Mouse (Mus musculus): ENCODE measurements at regions not wholly inside any gene's neighbourhood (a gene's known extent, or its start where the extent isn't known, plus 50 kb on each side); places are given as distances from the start of the nearest gene placed in this dataset.
"Not testable (repeated sequence)": the region's sequence is repeated elsewhere in the genome, so short reads cannot be mapped to it uniquely, and the experiment has no call there.

- DNase-seq, result peak; percentile 69
These were observed 96.5 kb upstream of the Map3k1 start for GRCm38 (mm10) chr13:111905213-111905701.

GRCm38 (mm10) chr13:111911071-111911470 is 102.3 kb upstream of the Map3k1 start:
- DNase-seq, result no peak

GRCm38 (mm10) chr13:111911661-111912312 is 103.0 kb upstream of the Map3k1 start:
- DNase-seq, result peak; percentile 32

DNA sequence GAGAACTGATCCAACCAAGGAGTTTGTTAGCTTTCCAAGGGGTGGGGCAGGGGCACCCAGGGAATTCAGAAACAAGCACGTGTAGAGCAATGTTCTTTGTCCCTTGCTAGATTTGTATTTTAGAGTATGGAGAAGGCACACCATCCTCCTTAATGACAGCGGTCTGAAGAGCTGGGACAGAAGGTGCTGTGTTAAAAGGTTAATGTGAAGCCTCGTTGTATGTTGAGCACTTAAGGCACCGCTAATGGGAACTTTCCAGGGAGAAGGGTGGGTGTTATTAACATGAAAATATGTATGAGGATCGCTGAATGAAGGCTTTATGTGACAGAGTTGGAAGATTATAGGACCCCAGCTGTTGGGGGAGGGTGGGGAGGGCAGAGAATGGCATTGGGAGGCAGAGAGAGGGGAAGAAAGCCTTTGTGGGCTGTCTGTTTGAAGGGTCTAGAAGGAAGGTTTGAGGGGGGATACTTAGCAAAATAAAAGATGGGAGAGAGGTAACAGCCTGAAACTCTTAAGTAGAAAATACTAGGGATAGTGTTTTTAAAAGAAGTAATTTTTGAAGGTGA is 105.6 kb upstream of the Map3k1 start:
- DNase-seq, result no peak

DNA sequence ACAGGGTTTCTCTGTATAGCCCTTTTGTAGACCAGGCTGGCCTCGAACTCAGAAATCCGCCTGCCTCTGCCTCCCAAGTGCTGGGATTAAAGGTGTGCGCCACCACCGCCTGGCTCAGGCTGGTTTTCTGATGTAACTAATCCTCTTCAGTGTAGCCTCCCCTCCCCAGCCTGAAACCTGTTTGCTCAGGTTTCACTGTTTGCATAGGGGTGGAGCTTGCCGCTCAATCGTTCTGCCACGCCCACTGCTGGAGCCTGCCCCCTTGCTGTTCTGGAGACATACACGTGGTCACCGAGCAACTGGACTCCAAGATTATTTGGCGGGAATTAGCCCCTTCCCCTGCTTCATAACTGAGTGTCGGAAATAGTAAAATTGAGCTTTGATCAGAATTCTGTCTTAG is 110.6 kb upstream of the Map3k1 start:
- not testable (repeated sequence) for DNase-seq

DNA sequence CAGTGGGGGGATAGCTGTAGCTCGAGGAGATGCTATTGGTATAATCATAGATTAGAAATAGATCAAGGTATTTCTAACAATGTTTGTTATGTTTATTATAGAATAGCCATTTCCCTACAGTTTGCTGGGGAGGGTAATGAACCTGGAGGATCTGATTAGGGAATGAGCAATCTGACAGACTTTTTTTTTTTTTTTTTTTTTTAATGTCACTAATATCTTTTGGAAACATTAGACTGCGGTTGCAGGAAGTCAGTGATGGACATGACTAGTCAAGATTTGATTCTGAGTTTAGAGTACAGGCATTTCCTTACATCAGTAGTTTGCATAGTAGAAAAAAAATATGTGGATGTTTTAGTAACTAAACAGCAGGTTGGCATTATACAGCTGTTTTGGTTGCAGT is 111.7 kb upstream of the Map3k1 start:
- DNase-seq, result no peak

- no peak for DNase-seq
These were observed 112.6 kb upstream of the Map3k1 start for GRCm38 (mm10) chr13:111921142-111922035.

DNA sequence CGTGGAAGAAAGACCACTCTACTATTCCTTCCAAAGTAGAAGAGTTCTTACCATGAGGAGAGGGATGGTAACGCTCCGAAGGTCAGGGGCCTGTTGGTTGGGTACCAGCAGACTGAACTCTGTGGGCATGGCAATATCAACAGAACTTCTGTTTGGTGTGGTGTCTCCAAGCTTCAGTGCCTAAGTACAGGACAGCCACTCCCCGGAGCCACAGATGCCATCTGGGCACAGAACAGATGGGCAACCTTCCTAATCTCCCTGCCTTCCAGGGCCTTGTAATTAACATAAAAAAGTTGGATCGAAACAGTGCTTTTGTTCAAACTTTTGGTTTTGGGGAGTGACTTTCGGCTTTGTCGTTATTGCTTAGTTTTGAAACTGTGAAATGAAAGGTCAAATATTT is 116.6 kb upstream of the Map3k1 start:
- DNase-seq, result no peak

DNA sequence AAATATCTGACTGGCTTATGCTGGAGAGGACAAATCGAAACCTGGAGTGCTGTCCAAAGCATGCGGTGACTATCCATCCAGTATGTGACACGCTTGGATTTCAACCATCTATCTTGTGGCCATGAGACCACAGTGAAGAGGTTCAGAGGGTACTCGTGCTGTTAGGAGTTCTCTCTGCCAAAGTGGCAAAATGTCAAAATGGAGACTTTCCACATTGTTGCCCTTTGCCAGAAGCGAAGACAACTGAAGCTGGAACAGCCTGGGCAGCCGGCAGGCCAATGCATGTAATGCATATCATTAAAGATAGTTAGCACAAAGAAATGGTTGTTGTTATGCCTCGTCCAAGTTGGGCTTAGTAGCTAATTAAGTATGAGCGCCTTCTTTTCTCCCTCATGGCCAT is 118.0 kb upstream of the Map3k1 start:
- no peak for DNase-seq

DNA sequence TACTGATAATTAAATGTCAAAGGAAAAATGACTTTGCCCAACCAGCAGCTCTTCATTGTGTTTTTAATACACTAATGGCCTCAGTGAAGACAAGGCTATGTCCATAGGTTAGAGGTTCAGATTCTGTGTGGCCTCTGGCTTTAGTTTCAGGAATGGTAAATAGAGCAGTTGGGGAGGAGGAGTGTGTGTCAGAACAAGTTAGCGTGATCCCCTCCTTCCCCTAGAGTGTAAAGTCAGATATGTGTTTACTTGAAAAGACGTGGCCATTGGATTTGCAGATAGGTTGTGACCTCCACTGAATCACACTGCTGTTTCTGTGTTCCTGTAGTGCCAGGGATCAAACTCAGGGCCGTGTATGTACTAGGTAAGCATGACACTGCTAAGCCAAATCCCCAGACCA is 118.7 kb upstream of the Map3k1 start:
- no peak for DNase-seq

DNA sequence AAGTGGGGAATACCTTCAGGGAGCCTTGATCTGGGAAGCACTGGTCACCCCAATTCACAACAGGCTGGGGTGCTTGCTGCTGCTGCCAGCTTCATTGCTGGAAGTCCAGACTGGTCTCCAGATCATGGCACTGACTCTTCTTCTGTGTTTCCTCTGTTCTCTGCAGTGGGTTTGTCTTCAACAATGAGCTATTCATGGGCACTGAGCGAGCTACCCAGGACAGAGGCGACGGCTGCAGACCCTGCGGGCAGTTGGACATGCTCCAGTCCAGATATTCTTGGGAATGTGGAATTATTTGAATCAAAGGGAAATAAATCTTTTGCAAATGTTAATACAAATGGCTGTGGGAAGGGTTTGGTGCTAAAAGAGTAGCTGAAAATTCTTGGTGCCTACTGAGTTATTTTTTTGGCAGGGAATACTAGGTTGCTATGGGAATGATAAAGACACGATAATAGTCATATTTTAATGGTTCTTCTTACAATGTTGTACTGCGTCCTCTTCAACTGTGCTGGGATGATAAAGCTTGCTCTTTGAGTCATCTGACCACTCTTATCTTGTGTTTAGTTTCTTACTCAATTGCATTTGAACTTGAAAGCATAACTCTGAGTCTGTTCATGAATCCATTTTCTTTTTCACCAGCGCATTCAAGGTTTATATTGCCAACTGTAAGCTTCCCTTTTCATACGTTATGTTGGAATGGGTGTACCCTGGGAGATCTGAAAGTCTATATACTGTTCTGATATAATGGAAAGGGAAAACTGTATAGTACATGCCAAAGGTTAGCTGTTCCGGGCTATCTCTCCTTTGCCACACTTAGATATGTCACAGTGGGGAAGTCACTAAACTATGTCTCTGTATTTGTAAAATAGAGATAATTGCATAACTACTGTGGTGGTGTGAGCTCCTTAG is 120.1 kb upstream of the Map3k1 start:
- DNase-seq, result no peak

DNA sequence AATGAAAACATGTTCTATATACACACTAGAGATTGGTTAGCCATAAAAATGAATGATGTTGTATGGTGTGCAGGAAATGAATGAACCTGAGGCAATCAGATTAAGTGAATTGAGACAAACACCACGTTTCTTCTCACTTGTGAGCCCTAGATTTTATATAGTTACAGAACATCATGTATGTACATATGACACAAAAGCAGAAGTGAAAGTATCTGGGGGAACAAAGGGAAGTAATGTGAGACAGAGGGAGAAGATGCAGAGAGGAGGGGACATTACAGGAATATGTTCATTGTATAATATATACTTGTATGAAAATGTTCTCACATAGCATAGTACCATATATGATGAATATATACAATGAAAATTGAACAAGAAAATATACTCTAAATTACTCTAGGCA is 121.1 kb upstream of the Map3k1 start:
- DNase-seq, result no peak

DNA sequence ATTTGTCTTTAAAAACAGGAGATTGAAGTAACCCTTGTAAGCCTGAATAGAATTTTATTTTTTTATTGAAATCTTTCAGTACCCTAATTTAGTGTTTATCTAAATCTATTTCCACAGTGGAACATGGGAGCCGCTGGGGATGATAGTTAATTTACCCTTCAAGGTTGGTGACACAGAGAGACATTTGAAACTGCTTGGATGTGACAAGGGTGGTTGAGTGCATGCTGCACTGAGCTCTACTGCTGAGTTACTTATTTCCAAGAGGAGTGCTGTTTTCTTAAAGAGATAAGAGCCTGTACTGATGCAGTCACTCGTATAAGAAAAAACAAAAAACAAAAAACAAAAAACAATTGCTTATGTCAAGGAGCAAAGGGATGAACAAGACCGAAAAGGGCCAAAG is 123.7 kb upstream of the Map3k1 start:
- DNase-seq, result no peak

GRCm38 (mm10) chr13:111933526-111934240 is 124.9 kb upstream of the Map3k1 start:
- DNase-seq, result no peak

- DNase-seq, result no peak
These were observed 126.9 kb upstream of the Map3k1 start for GRCm38 (mm10) chr13:111935721-111936080.

GRCm38 (mm10) chr13:111936081-111936857 is 127.5 kb upstream of the Map3k1 start:
- DNase-seq, result peak; percentile 80

- no peak for DNase-seq
These were observed 128.2 kb upstream of the Map3k1 start for GRCm38 (mm10) chr13:111936983-111937382.

DNA sequence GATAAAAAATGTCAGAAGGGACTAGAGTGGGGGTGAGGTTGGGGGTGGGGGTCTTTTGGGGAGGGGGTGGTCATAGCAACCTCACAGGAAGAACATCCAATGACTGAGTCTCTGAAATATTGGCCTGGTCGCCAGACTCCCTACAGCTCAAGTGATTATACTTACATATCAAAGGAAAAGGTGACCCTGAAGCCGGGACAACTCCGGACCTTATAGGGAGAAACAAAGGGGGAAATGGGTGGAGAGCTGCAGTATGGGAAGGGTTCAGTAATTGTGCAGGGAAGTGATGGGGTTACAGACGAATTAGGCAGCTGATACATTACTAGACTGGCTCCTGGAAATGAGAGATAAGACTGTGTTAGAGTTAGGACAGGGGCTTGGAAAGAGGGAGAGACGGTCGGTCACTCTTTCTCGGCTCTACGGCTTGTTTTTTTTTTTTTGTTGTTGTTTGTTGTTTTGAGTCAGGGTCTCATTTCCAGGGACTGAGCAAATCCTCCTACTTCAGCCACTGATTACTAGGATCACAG is 130.2 kb upstream of the Map3k1 start:
- no peak for DNase-seq

GRCm38 (mm10) chr13:111939534-111940115 is 130.8 kb upstream of the Map3k1 start:
- no peak for DNase-seq

DNA sequence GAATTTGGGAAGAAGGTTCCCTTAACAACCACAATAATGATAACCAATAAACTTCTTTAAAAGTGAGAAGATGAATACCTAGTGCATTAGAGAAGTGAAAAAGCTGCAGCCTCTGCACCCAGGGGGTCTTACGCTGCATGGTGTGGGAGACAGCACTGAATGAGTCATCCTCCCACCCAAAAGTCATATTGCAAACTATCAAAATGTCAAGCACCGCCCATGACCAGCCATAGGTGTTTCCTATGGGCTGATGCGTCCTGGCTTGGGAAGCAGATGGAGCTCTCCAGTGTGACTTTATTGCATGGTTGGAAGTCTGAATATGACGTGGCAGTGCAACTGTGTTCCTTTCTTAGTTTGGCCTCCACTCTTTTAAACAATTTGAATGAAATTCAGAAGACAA is 131.5 kb upstream of the Map3k1 start:
- no peak for DNase-seq
